Comparison of ENCODE assay signal across 14 mouse cellular contexts in the genomic region with DNA sequence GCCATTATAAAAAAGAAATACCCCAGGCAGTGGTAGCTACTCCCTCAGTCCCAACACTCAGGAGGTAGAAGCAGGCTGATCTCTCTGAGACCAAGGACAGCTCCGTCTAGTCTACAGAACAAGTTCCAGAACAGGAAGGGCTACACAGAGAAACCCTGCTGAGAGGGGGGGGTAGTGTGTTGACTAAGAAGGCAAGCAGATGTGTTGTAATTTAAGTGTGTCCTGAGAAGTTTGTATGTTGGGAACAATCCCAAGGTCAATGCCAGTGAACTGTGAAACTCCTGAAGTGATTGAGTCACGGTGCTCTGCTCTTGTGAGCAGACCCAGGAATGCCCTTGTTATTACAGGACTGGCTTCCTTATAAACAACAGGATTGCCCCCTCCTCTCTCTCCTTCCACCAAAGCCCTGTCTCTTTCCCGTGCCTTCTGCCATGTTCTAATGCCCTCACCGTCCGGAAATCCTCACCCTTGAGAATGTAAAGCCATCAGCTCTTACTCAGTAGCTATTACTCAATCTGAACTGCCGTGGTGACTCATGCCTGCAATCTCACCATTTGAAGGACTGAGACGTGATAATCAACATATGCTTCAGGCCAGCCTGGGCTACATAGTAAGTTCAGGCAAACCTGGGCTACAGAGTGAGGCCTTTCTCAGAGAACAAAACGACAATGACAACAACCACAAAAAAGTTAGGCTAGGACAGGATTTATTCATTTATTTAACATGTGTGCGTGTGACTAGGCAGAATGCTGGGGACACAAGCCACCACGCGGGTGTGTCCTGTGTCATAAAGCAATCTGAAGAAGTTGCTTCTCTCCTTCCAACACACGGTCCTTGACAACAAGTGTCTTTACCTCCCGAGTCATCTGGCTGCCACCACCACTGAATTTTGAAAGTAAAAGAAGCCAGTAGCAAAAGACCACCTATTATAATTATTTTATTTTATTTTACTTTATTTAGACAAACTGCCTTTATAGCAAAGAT. TPM values are rescaled to one million over a fixed set of nuclear protein-coding genes. Genes with fewer than 3 reads are reported as not detected.
DNase-seq lines count a peak whose midpoint lies in the region; ATAC-seq and TF ChIP-seq lines count a peak whose summit lies in the region.
"Had no signal": no experiment of that assay in that cellular context is flagged by ENCODE, and none has a peak within 500 bp of the region (broad histone marks: within the 10 kb centered on the region; RNA-seq: fewer than 3 reads in every experiment).

No protein-coding gene starts in this region.

- H3K27me3 ChIP-seq in liver, postnatal 0 days (ENCODE audit: insufficient read depth, low read length), result no peaks in the 10 kb centered on the region
- H3K27me3 ChIP-seq in small intestine, adult 2 months (ENCODE audit: control insufficient read depth, insufficient read depth, low read length), result no peaks in the 10 kb centered on the region
- H3K27me3 ChIP-seq in heart, embryonic 10.5 days (ENCODE audit: insufficient read depth, poor library complexity, severe bottlenecking), result no peaks in the 10 kb centered on the region
- H3K27me3 ChIP-seq: forebrain, embryonic 12.5 days; limb, embryonic 15.5 days; neural tube, embryonic 13.5 days had no signal

- peak overlapping the region; percentile 92 for H3K27ac ChIP-seq in liver, postnatal 0 days (ENCODE audit: low read depth)
- peak overlapping the region; percentile 72 for H3K27ac ChIP-seq in small intestine, adult 2 months (ENCODE audit: insufficient read depth, low read depth, low read length)
- H3K27ac ChIP-seq in heart, embryonic 10.5 days, result no peak overlapping the region
- H3K27ac ChIP-seq: forebrain, embryonic 12.5 days; limb, embryonic 15.5 days; neural tube, embryonic 13.5 days had no signal

- no peak for TF ChIP-seq POLR2A in small intestine, adult 2 months (IDR thresholded peaks at IDR 0.05; ENCODE audit: low read depth, low read length)

- H3K9me3 ChIP-seq in liver, postnatal 0 days (ENCODE audit: low read length), result no peaks in the 10 kb centered on the region
- no peaks in the 10 kb centered on the region for H3K9me3 ChIP-seq in heart, embryonic 10.5 days
- H3K9me3 ChIP-seq: forebrain, embryonic 12.5 days; limb, embryonic 15.5 days; neural tube, embryonic 13.5 days had no signal

- no peak overlapping the region for H3K4me3 ChIP-seq in liver, postnatal 0 days (ENCODE audit: low read depth, low read length)
- H3K4me3 ChIP-seq in small intestine, adult 2 months (ENCODE audit: low read depth, low read length), result no peak overlapping the region
- no peak overlapping the region for H3K4me3 ChIP-seq in heart, embryonic 10.5 days
- H3K4me3 ChIP-seq: forebrain, embryonic 12.5 days; limb, embryonic 15.5 days; neural tube, embryonic 13.5 days had no signal

- H3K4me1 ChIP-seq in liver, postnatal 0 days (ENCODE audit: insufficient read depth), result peaks cover 16% of the 10 kb centered on the region
- peaks cover 18% of the 10 kb centered on the region; the same call in 1 of the 2 replicates for H3K4me1 ChIP-seq in small intestine, adult 2 months (ENCODE audit: control insufficient read depth, insufficient read depth, insufficient read length, low read length)
- no peaks in the 10 kb centered on the region for H3K4me1 ChIP-seq in heart, embryonic 10.5 days
- H3K4me1 ChIP-seq: forebrain, embryonic 12.5 days; limb, embryonic 15.5 days; neural tube, embryonic 13.5 days had no signal

- no peak overlapping the region for H3K9ac ChIP-seq in liver, postnatal 0 days (replicated peaks)
- H3K9ac ChIP-seq: forebrain, embryonic 12.5 days; limb, embryonic 15.5 days; neural tube, embryonic 13.5 days had no signal

- no peaks in the 10 kb centered on the region for H3K36me3 ChIP-seq in liver, postnatal 0 days (replicated peaks; ENCODE audit: insufficient read depth, low read length)
- no peaks in the 10 kb centered on the region for H3K36me3 ChIP-seq in small intestine, adult 2 months (ENCODE audit: control insufficient read depth, insufficient read depth, low read length)
- H3K36me3 ChIP-seq in heart, embryonic 10.5 days, result no peaks in the 10 kb centered on the region
- H3K36me3 ChIP-seq: forebrain, embryonic 12.5 days; limb, embryonic 15.5 days; neural tube, embryonic 13.5 days had no signal

- no peak for TF ChIP-seq CTCF in liver, postnatal 0 days (IDR thresholded peaks at IDR 0.05; ENCODE audit: low read depth)
- TF ChIP-seq CTCF in small intestine, adult 2 months (IDR thresholded peaks at IDR 0.05; ENCODE audit: extremely low read depth, insufficient read length, insufficient replicate concordance, low read depth, low read length), result no peak

- intact Hi-C loops in gastrocnemius, postnatal 14 days (cut with DNase I; ENCODE audit: low total_unique reads), result no loop called here

- no peak for TF ChIP-seq EP300 in liver, postnatal 0 days (IDR thresholded peaks at IDR 0.05; ENCODE audit: low read depth)

- 63% methylated on average over 13 of the region's 13 CpGs for WGBS in liver, postnatal 0 days (ENCODE audit: insufficient replicate concordance)
- 33% methylated on average over 13 of the region's 13 CpGs for WGBS in small intestine, adult 2 months
- 73% methylated on average over 13 of the region's 13 CpGs for WGBS in heart, embryonic 10.5 days

- no peak for DNase-seq in liver, postnatal 0 days
- no peak for DNase-seq in liver
- DNase-seq in ZHBTc4 (ENCODE audit: low read depth, low spot score), result peak; percentile 51
- DNase-seq in kidney, adult 9 months, result peak; percentile 81
- DNase-seq in right cerebral cortex, postnatal 10 days (ENCODE audit: low spot score in 2 of 2), result no peak
- no peak for DNase-seq in gastrocnemius, postnatal 14 days
- DNase-seq in heart, embryonic 10.5 days (ENCODE audit: low spot score), result no peak
- DNase-seq: gastrocnemius, postnatal 25 days; right cerebral cortex, postnatal 14 days had no signal

- no peak for ATAC-seq in liver, postnatal 0 days

- 0 out of 2 replicates have a peak overlapping the region, but pooled peaks have one; percentile 11 for H3K4me2 ChIP-seq in liver, postnatal 0 days (ENCODE audit: low read depth, low read length)
- H3K4me2 ChIP-seq: forebrain, embryonic 12.5 days; limb, embryonic 15.5 days; midbrain, embryonic 11.5 days; neural tube, embryonic 13.5 days had no signal

RNA-seq across cellular contexts. Expression of gene Med18, which starts 12.5 kb away (rescaled TPM):
- polyA plus RNA-seq in liver, postnatal 0 days (2015; fragmentation: Nextera tagmentation; extraction: Ambion mirVana), result 8.0 and 10.1 TPM in 2 replicates
- polyA plus RNA-seq in small intestine, adult 2 months (2012; rRNA removed), result 1.1 and 2.0 TPM in 2 replicates
- total RNA-seq in gastrocnemius, postnatal 14 days (2021), result 1 to 10 TPM; 3.8 to 5.2 TPM
- polyA plus RNA-seq in heart, embryonic 10.5 days (2016; fragmentation: Nextera tagmentation; extraction: Ambion mirVana), result 16.2 and 22.5 TPM in 2 replicates

RNA-seq across cellular contexts. Expression of gene Sesn2, which starts 34.1 kb away (rescaled TPM):
- 7.3 and 8.7 TPM in 2 replicates for polyA plus RNA-seq in liver, postnatal 0 days (2015; fragmentation: Nextera tagmentation; extraction: Ambion mirVana)
- 4.0 and 6.7 TPM in 2 replicates for polyA plus RNA-seq in small intestine, adult 2 months (2012; rRNA removed)
- 1 to 10 TPM; 2.2 to 2.4 TPM for total RNA-seq in gastrocnemius, postnatal 14 days (2021)
- 9.6 and 10.1 TPM in 2 replicates for polyA plus RNA-seq in heart, embryonic 10.5 days (2016; fragmentation: Nextera tagmentation; extraction: Ambion mirVana)

RNA-seq across cellular contexts. Expression of gene Phactr4, which starts 53.9 kb away (rescaled TPM):
- polyA plus RNA-seq in liver, postnatal 0 days (2015; fragmentation: Nextera tagmentation; extraction: Ambion mirVana), result 6.2 and 7.7 TPM in 2 replicates
- 6.3 and 15.6 TPM in 2 replicates for polyA plus RNA-seq in small intestine, adult 2 months (2012; rRNA removed)
- 10 to 100 TPM; 13.2 to 13.3 TPM for total RNA-seq in gastrocnemius, postnatal 14 days (2021)
- 19.2 and 22.3 TPM in 2 replicates for polyA plus RNA-seq in heart, embryonic 10.5 days (2016; fragmentation: Nextera tagmentation; extraction: Ambion mirVana)

RNA-seq across cellular contexts. Expression of gene Atpif1, which starts 57.3 kb away (rescaled TPM):
- polyA plus RNA-seq in liver, postnatal 0 days (2015; fragmentation: Nextera tagmentation; extraction: Ambion mirVana), result 935 and 945 TPM in 2 replicates
- polyA plus RNA-seq in small intestine, adult 2 months (2012; rRNA removed), result 63.8 and 147 TPM in 2 replicates
- 10 to 100 TPM; 80.8 to 83.4 TPM for total RNA-seq in gastrocnemius, postnatal 14 days (2021)
- 980 and 1,090 TPM in 2 replicates for polyA plus RNA-seq in heart, embryonic 10.5 days (2016; fragmentation: Nextera tagmentation; extraction: Ambion mirVana)

RNA-seq across cellular contexts. Expression of gene Dnajc8, which starts 59.2 kb away (rescaled TPM):
- 70.7 and 71.5 TPM in 2 replicates for polyA plus RNA-seq in liver, postnatal 0 days (2015; fragmentation: Nextera tagmentation; extraction: Ambion mirVana)
- 5.0 and 9.0 TPM in 2 replicates for polyA plus RNA-seq in small intestine, adult 2 months (2012; rRNA removed)
- total RNA-seq in gastrocnemius, postnatal 14 days (2021), result 10 to 100 TPM; 51.0 to 60.3 TPM
- 143 and 194 TPM in 2 replicates for polyA plus RNA-seq in heart, embryonic 10.5 days (2016; fragmentation: Nextera tagmentation; extraction: Ambion mirVana)

Comparison
In these comparisons a context has a peak if more than half of its experiments do, and no peak if none do; other contexts are left out.
1. DNase-seq: peak in ZHBTc4 (single experiment) and kidney, adult 9 months (single experiment); none in liver, postnatal 0 days (single experiment), liver (single experiment), right cerebral cortex, postnatal 10 days (0 of 2), gastrocnemius, postnatal 14 days (single experiment) and heart, embryonic 10.5 days (single experiment).